Mouse (Mus musculus): ENCODE results near the gene Cmss1. TPM values are rescaled to one million over a fixed set of nuclear protein-coding genes. Genes with fewer than 3 reads are reported as not detected.
A peak's percentile ranks its signal among the peaks of the same experiment; 100 is the strongest.

The Cmss1 gene
- total and polyA plus RNA-seq, 2 experiments from 2014 or later = 14.7 to 43.4 TPM

DNA sequence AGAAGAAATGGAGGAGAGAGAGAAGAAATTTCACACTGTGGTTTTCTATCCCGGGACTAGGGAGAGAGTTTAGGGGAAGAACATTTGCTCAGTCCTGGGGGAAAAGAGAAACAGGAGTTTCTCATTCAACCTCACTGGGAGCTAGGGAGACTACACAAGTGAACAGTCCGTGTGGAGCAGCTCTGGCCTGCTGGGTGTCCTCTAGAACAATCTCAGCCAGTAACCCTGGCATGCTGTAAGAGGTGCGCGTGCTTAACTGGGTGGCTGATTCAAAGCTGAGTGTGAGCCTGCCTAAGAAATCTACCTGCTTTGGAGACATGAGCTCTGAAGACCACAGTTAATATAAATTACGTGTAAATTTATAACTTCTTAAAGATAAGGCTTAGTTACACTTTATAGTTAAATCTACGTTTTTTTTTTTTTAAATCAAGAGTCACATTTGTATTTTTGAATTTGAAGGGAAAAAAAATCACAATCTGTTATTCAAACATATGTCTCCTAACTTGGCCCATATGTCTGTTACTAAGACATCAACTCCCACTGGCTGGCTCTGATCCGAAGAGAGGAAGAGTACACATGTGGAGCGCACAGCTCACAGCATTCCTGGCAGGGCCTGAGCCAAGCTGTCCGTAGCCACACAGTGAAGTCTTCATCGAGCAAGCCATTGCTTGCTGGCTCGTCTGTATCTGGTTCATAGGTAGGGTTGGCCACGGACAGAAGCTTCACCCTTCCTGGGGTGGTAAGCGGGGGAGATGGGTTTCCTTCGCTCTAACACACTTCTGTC is 338.4 kb downstream of the Cmss1 start:
- H3K27me3 ChIP-seq (ENCODE audit: insufficient read depth, low read length) = no peaks in the 10 kb centered on the region
- ATAC-seq (ENCODE audit: low FRiP score) = 0 out of 2 replicates have a peak, but pooled peaks have one; percentile 25

DNA sequence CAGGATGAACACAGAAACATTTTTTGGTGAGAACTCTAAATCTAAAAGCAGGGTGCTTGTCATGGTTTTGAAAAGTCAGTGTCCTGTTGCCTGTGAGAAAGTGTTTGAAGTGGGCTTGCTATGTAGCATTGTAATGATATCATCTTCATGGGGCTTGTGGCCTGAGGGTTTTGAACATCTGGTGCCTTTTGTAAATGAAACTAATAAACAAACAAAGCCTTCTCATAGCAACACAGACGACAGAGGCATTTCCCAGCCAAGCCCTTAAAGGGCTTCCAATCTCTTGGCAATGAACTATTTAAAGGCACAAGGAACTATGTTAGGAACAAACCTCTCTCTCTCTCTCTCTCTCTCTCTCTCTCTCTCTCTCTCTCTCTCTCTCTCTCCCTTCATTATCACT is 339.6 kb downstream of the Cmss1 start:
- H3K4me2 ChIP-seq (ENCODE audit: low read depth, low read length, poor library complexity, severe bottlenecking) = no peak overlapping the region
- no peaks in the 10 kb centered on the region for H3K27me3 ChIP-seq (ENCODE audit: insufficient read depth, low read length)
- no peak for TF ChIP-seq CTCF (IDR thresholded peaks at IDR 0.05)
- H3K9me3 ChIP-seq (ENCODE audit: low read length) = no peaks in the 10 kb centered on the region
- DNase-seq (ENCODE audit: low spot score) (peak; percentile 28), ATAC-seq (ENCODE audit: low FRiP score) (no peak)
- H3K4me3 ChIP-seq (ENCODE audit: low read depth, low read length) = no peak overlapping the region
- 15% methylated on average over 1 of the region's 1 CpGs for WGBS
- no peaks in the 10 kb centered on the region for H3K36me3 ChIP-seq (ENCODE audit: insufficient read depth, low read length)
- H3K27ac ChIP-seq (ENCODE audit: low read depth, low read length) = no peak overlapping the region
- no peak overlapping the region for H3K9ac ChIP-seq (replicated peaks; ENCODE audit: low read length, poor library complexity, severe bottlenecking)
- no peaks in the 10 kb centered on the region for H3K4me1 ChIP-seq (ENCODE audit: insufficient read depth, low read length)

More for the DNA sequence above, 338.4 kb downstream of the Cmss1 start:
- Histone ChIP-seq H3K4me3 (ENCODE audit: low read depth, low read length) (no peak overlapping the region), H3K4me2 (ENCODE audit: low read depth, low read length, poor library complexity, severe bottlenecking) (no peak overlapping the region), H3K9ac (replicated peaks; ENCODE audit: low read length, poor library complexity, severe bottlenecking) (no peak overlapping the region), H3K36me3 (ENCODE audit: insufficient read depth, low read length) (no peaks in the 10 kb centered on the region), H3K27ac (ENCODE audit: low read depth, low read length) (no peak overlapping the region), H3K9me3 (ENCODE audit: low read length) (no peaks in the 10 kb centered on the region), H3K4me1 (ENCODE audit: insufficient read depth, low read length) (no peaks in the 10 kb centered on the region)
- TF ChIP-seq CTCF (IDR thresholded peaks at IDR 0.05) = no peak
- peak; percentile 58 for DNase-seq (ENCODE audit: low spot score)
- 86% methylated on average over 14 of the region's 14 CpGs for WGBS

DNA sequence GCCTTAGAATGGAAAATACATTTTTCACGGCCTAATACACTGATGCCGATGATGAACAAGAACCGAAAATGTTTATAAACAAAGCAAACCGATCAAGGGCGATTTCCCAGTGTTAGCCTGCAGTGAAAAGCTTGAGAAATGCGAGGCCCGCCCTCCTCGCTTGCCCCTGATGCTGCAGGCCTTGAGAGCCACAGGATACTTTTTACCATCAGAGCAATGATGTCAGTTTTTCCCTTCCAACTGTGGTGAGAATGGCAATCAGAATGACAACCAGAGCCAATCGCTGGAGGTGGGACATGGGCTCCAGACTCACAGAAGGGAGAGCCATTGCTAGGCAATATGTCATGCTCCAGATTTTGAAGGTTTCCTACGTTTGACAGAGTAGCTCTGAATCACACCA is 346.5 kb downstream of the Cmss1 start:
- H3K27ac ChIP-seq (ENCODE audit: low read depth, low read length) = no peak overlapping the region
- H3K27me3 ChIP-seq (ENCODE audit: insufficient read depth, low read length) = no peaks in the 10 kb centered on the region
- H3K9ac ChIP-seq (replicated peaks; ENCODE audit: low read length, poor library complexity, severe bottlenecking) = no peak overlapping the region
- H3K9me3 ChIP-seq (ENCODE audit: low read length) = no peaks in the 10 kb centered on the region
- ATAC-seq (ENCODE audit: low FRiP score) (no peak), DNase-seq (ENCODE audit: low spot score) (no peak)
- no peaks in the 10 kb centered on the region for H3K36me3 ChIP-seq (ENCODE audit: insufficient read depth, low read length)
- no peak for TF ChIP-seq CTCF (IDR thresholded peaks at IDR 0.05)
- 81% methylated on average over 10 of the region's 10 CpGs for WGBS
- no peak overlapping the region for H3K4me2 ChIP-seq (ENCODE audit: low read depth, low read length, poor library complexity, severe bottlenecking)
- H3K4me1 ChIP-seq (ENCODE audit: insufficient read depth, low read length) = no peaks in the 10 kb centered on the region
- H3K4me3 ChIP-seq (ENCODE audit: low read depth, low read length) = no peak overlapping the region

DNA sequence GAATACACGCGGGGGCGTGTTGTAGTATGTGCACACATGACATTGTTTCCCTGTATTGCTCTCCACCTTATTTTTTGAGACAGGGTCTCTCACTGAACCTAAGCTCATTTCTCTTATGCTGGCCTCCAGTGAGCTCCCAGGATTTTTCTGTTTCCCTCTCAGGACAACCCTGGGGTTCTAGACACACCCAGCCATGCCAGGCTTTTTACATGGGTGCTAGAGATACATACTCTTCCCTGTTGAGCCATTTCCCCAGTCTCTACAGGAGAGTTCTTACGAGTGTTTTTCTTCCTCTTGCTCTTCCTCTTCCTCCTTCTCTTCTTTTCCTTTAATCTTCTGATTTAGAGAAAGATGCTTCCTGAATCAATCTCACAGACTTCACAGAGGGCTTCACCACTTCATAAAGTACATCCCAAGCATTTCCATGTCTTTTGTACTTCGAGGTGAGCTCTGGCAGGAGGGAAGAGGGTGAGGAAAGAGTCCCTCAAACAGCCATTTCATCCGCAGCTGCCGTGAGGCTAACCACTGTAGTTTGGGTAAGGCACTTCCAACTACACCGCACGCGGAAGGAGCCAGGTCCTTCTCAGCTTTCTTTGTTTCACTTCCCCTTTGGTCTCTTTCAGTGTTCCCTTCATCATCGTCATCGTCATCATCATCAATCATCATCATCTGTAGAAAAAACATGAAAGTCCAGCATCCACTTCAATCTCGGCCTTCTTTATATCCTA is 347.1 kb downstream of the Cmss1 start:
- 90% methylated on average over 13 of the region's 13 CpGs for WGBS
- Histone ChIP-seq H3K9me3 (ENCODE audit: low read length) (no peaks in the 10 kb centered on the region), H3K36me3 (ENCODE audit: insufficient read depth, low read length) (no peaks in the 10 kb centered on the region), H3K4me1 (ENCODE audit: insufficient read depth, low read length) (no peaks in the 10 kb centered on the region), H3K27me3 (ENCODE audit: insufficient read depth, low read length) (no peaks in the 10 kb centered on the region), H3K4me2 (ENCODE audit: low read depth, low read length, poor library complexity, severe bottlenecking) (no peak overlapping the region), H3K4me3 (ENCODE audit: low read depth, low read length) (no peak overlapping the region), H3K9ac (replicated peaks; ENCODE audit: low read length, poor library complexity, severe bottlenecking) (no peak overlapping the region), H3K27ac (ENCODE audit: low read depth, low read length) (no peak overlapping the region)
- ATAC-seq (ENCODE audit: low FRiP score) = no peak
- no peak for DNase-seq (ENCODE audit: low spot score)
- TF ChIP-seq CTCF (IDR thresholded peaks at IDR 0.05) = no peak

Other genes with a start within 250 kb of the Cmss1 start
- gene Col8a1, start 147.9 kb upstream of the Cmss1 start, total RNA-seq (2014; rRNA removed) = 6.9 and 7.6 TPM in 2 replicates
- gene Col8a1, start 147.9 kb upstream of the Cmss1 start, polyA plus RNA-seq (2015; fragmentation: Nextera tagmentation; extraction: Ambion mirVana) = 3.0 and 5.2 TPM in 2 replicates

Data from midbrain, postnatal 0 days (tissue).